Mouse (Mus musculus) liver, postnatal 0 days (tissue): ENCODE measurements at regions not wholly inside any gene's neighbourhood (a gene's known extent, or its start where the extent isn't known, plus 50 kb on each side); places are given as distances from the start of the nearest gene placed in this dataset.

Source experiments
- ATAC-seq: fragments of 200-750 bp; cut with Nextera tagmentation; 2 replicates; pipeline ENCODE4 v1.8.0; 2017; ENCODE audit warnings: mild to moderate bottlenecking, moderate library complexity
- DNase-seq: peaks from one replicate; pipeline ENCODE4 v3.0.0-alpha.2; 2016
- H3K27ac ChIP-seq: fragments of 300-500 bp; sonication (generic); 2 replicates; pipeline ENCODE4 v1.5.1; 2014; ENCODE audit warnings: antibody characterized with exemption, moderate library complexity, mild to moderate bottlenecking, low read depth
- H3K27me3 ChIP-seq: fragments of 300-500 bp; sonication (generic); 2 replicates; pipeline ENCODE4 v1.6.1; 2014; ENCODE audit warnings: low read length, control low read depth, mixed read lengths; ENCODE audit not compliant: insufficient read depth
- H3K36me3 ChIP-seq: fragments of 300-500 bp; sonication (generic); replicated peaks from 2 replicates; pipeline ENCODE4 v1.6.1; 2014; ENCODE audit warnings: mild to moderate bottlenecking, control low read depth, low read length, moderate library complexity, mixed read lengths; ENCODE audit not compliant: insufficient read depth
- H3K4me1 ChIP-seq: fragments of 300-500 bp; sonication (generic); 2 replicates; pipeline ENCODE4 v1.6.1; 2014; ENCODE audit warnings: antibody characterized with exemption, mild to moderate bottlenecking, control low read depth; ENCODE audit not compliant: insufficient read depth
- H3K4me2 ChIP-seq: fragments of 300-500 bp; sonication (generic); 2 replicates; pipeline ENCODE4 v1.6.1; 2014; ENCODE audit warnings: low read depth, mild to moderate bottlenecking, low read length, moderate library complexity, mixed read lengths
- H3K4me3 ChIP-seq: fragments of 300-500 bp; sonication (generic); 2 replicates; pipeline ENCODE4 v1.5.1; 2014; ENCODE audit warnings: low read depth, low read length
- H3K9ac ChIP-seq: fragments of 300-500 bp; sonication (generic); replicated peaks from 2 replicates; pipeline ENCODE4 v1.6.1; 2014; ENCODE audit warnings: mild to moderate bottlenecking, moderate library complexity
- H3K9me3 ChIP-seq: fragments of 300-500 bp; sonication (generic); 2 replicates; pipeline ENCODE4 v1.6.1; 2016; ENCODE audit warnings: mild to moderate bottlenecking, control low read depth, low read length, mixed read lengths
- CTCF ChIP-seq: sonication (generic); IDR thresholded peaks from 2 replicates; pipeline ENCODE4 v1.5.1; 2016; ENCODE audit warnings: antibody characterized with exemption, low read depth
- EP300 ChIP-seq: IDR thresholded peaks from 2 replicates; pipeline ENCODE4 v1.6.1; 2016; ENCODE audit warnings: antibody characterized with exemption, low read depth, mild to moderate bottlenecking
- WGBS: fragments of 180-500 bp; shearing (Covaris S2); extraction: QIAGEN DNeasy Blood & Tissue Kit; methylation state at CpG from one replicate; pipeline ENCODE4 v1.1.7; 2014; ENCODE audit not compliant: insufficient replicate concordance; 5-methylcytosine and 5-hydroxymethylcytosine counted together

DNA sequence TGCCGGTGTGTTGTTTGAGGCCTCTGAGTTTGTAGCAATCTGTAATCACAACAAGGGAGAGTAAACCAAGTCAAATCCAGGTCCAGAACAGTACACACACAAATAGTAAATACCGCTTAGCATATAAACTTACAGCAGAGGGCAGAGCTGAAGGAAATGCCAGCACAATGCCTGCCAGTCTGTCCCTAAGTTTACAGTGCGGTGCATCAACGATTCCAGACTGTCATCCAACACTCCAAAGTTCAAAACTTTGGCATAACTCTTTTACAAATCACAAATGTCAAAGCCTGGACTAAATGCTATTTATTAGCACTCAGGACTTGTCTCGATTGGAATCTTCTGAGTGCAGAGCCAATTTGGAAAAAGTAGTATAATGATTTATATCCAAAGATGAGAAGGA is 104.7 kb upstream of the Ptpn13 start:
- H3K9ac ChIP-seq: no peak overlapping the region
- no peaks in the 10 kb centered on the region for H3K9me3 ChIP-seq
- no peak for DNase-seq
- no peaks in the 10 kb centered on the region for H3K4me1 ChIP-seq
- no peaks in the 10 kb centered on the region for H3K36me3 ChIP-seq
- no peak overlapping the region for H3K27ac ChIP-seq
- TF ChIP-seq EP300 (no peak), CTCF (no peak)
- no peak for ATAC-seq
- WGBS: 78% methylated on average over 5 of the region's 5 CpGs
- no peak overlapping the region for H3K4me3 ChIP-seq
- no peaks in the 10 kb centered on the region for H3K27me3 ChIP-seq
- H3K4me2 ChIP-seq: no peak overlapping the region

- no peaks in the 10 kb centered on the region for H3K27me3 ChIP-seq
- no peaks in the 10 kb centered on the region for H3K36me3 ChIP-seq
- H3K4me3 ChIP-seq: no peak overlapping the region
- H3K27ac ChIP-seq: no peak overlapping the region
- ATAC-seq: no peak
- no peaks in the 10 kb centered on the region for H3K9me3 ChIP-seq
- 66% methylated on average over 9 of the region's 9 CpGs for WGBS
- no peak overlapping the region for H3K4me2 ChIP-seq
- H3K9ac ChIP-seq: no peak overlapping the region
- TF ChIP-seq CTCF: no peak
- no peak for TF ChIP-seq EP300
- no peak for DNase-seq
- no peaks in the 10 kb centered on the region for H3K4me1 ChIP-seq
These were observed 98.8 kb upstream of the Mapk10 start for GRCm38 (mm10) chr5:103309806-103310525.

GRCm38 (mm10) chr5:103305716-103306447 is 94.7 kb upstream of the Mapk10 start:
- H3K27ac ChIP-seq: no peak overlapping the region
- H3K9me3 ChIP-seq: no peaks in the 10 kb centered on the region
- H3K27me3 ChIP-seq: no peaks in the 10 kb centered on the region
- no peak for TF ChIP-seq CTCF
- no peak for TF ChIP-seq EP300
- no peak overlapping the region for H3K4me2 ChIP-seq
- 72% methylated on average over 11 of the region's 11 CpGs for WGBS
- DNase-seq (no peak), ATAC-seq (no peak)
- no peaks in the 10 kb centered on the region for H3K36me3 ChIP-seq
- no peaks in the 10 kb centered on the region for H3K4me1 ChIP-seq
- H3K4me3 ChIP-seq: no peak overlapping the region
- no peak overlapping the region for H3K9ac ChIP-seq

GRCm38 (mm10) chr5:103304975-103305374 is 93.8 kb upstream of the Mapk10 start:
- DNase-seq (no peak), ATAC-seq (no peak)
- no peak overlapping the region for H3K4me3 ChIP-seq
- no peaks in the 10 kb centered on the region for H3K4me1 ChIP-seq
- TF ChIP-seq EP300: no peak
- no peak for TF ChIP-seq CTCF
- H3K9ac ChIP-seq: no peak overlapping the region
- no peaks in the 10 kb centered on the region for H3K9me3 ChIP-seq
- no peaks in the 10 kb centered on the region for H3K36me3 ChIP-seq
- no peak overlapping the region for H3K27ac ChIP-seq
- H3K4me2 ChIP-seq: no peak overlapping the region
- 87% methylated on average over 1 of the region's 1 CpGs for WGBS
- no peaks in the 10 kb centered on the region for H3K27me3 ChIP-seq

DNA sequence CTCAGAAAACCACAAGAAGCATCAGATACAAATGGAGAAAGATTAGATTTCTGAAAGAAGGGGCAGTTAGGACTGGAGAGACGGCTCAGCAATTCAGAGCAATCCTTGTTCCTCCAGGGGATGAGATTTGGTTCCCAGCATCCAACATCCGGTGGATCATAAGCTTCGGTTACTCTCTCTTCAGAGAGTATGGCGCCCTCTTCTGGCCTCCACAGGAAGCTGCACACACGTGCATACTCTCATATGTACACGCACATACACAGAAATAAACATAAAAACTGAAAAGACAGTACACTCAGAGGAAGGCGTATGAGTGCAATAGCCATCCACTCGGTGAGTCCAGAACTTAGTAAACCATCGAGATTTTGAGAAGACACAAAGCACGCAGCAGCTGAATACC is 91.6 kb upstream of the Mapk10 start:
- WGBS: 79% methylated on average over 10 of the region's 10 CpGs
- Histone ChIP-seq H3K9ac (no peak overlapping the region), H3K27me3 (no peaks in the 10 kb centered on the region), H3K4me3 (no peak overlapping the region), H3K27ac (no peak overlapping the region), H3K4me1 (no peaks in the 10 kb centered on the region), H3K36me3 (no peaks in the 10 kb centered on the region), H3K4me2 (no peak overlapping the region), H3K9me3 (no peaks in the 10 kb centered on the region)
- TF ChIP-seq EP300 (no peak), CTCF (no peak)
- ATAC-seq: no peak
- DNase-seq: no peak

DNA sequence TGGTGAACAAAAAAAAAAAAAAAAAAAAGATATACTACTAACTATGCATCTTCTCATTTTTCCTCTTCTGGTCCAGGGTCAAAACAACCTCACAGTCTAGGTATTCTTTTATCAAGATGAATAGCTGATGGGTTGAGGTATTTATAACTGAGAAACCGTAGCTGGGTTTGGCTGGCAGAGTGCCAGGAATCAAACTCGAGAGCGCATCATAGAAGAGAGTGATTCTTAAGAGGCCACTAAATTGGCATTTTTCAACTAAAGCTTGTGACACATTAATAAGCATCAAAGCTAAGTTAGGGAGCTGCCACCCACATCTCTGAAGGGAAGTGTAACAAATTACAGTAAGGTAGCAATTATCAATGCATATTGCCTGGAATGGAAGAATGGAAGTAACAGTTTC is 90.2 kb upstream of the Mapk10 start:
- no peaks in the 10 kb centered on the region for H3K9me3 ChIP-seq
- H3K4me2 ChIP-seq: no peak overlapping the region
- DNase-seq (no peak), ATAC-seq (no peak)
- H3K36me3 ChIP-seq: no peaks in the 10 kb centered on the region
- WGBS: 73% methylated on average over 3 of the region's 3 CpGs
- H3K4me3 ChIP-seq: no peak overlapping the region
- no peak overlapping the region for H3K27ac ChIP-seq
- no peaks in the 10 kb centered on the region for H3K27me3 ChIP-seq
- H3K9ac ChIP-seq: no peak overlapping the region
- TF ChIP-seq CTCF (no peak), EP300 (no peak)
- H3K4me1 ChIP-seq: no peaks in the 10 kb centered on the region
